Mouse (Mus musculus): ENCODE results near the gene Anp32a.

GRCm38 (mm10) chr9:62401589-62401988 lies 60.5 kb downstream of the Anp32a start:
- TF ChIP-seq CTCF (IDR thresholded peaks at IDR 0.05; ENCODE audit: insufficient read depth, low read length) (no peak), POLR2A (IDR thresholded peaks at IDR 0.05; ENCODE audit: borderline replicate concordance, extremely low read depth, low read depth, low read length) (no peak)
